Comparison of ENCODE assay signal across 14 mouse cellular contexts in genomic region chr4:119073626-119074025, GRCm38 (mm10). TPM values are rescaled to one million over a fixed set of nuclear protein-coding genes. Genes with fewer than 3 reads are reported as not detected.
DNase-seq lines count a peak whose midpoint lies in the region; ATAC-seq lines count a peak whose summit lies in the region.
"Had no signal": no experiment of that assay in that cellular context is flagged by ENCODE, and none has a peak within 500 bp of the region (broad histone marks: within the 10 kb centered on the region; RNA-seq: fewer than 3 reads in every experiment).

No protein-coding gene starts in this region.

- H3K4me3 ChIP-seq in forebrain, embryonic 11.5 days (ENCODE audit: low read depth, low read length) = no peak overlapping the region
- H3K4me3 ChIP-seq in forebrain, embryonic 13.5 days = no peak overlapping the region
- no peak overlapping the region for H3K4me3 ChIP-seq in lung, embryonic 15.5 days
- no peak overlapping the region for H3K4me3 ChIP-seq in embryonic facial prominence, embryonic 12.5 days

- peak overlapping the region; percentile 71; the same call in 1 of the 2 replicates for H3K27ac ChIP-seq in forebrain, embryonic 11.5 days (ENCODE audit: low read depth, low read length)
- H3K27ac ChIP-seq in forebrain, embryonic 13.5 days = no peak overlapping the region
- H3K27ac ChIP-seq in lung, embryonic 15.5 days = peak overlapping the region; percentile 89
- peak overlapping the region; percentile 70; the same call in 1 of the 2 replicates for H3K27ac ChIP-seq in embryonic facial prominence, embryonic 12.5 days
- H3K27ac ChIP-seq: hindbrain, embryonic 15.5 days had no signal

- no peaks in the 10 kb centered on the region for H3K27me3 ChIP-seq in forebrain, embryonic 11.5 days (ENCODE audit: control insufficient read depth, insufficient read depth, low read length)
- peaks cover 16% of the 10 kb centered on the region; the same call in 1 of the 2 replicates for H3K27me3 ChIP-seq in forebrain, embryonic 13.5 days
- peaks cover 18% of the 10 kb centered on the region; the same call in 1 of the 2 replicates for H3K27me3 ChIP-seq in lung, embryonic 15.5 days
- peaks cover 24% of the 10 kb centered on the region for H3K27me3 ChIP-seq in embryonic facial prominence, embryonic 12.5 days

- no peak overlapping the region; the same call in 1 of the 2 replicates for H3K9ac ChIP-seq in forebrain, embryonic 11.5 days (ENCODE audit: low read length)
- H3K9ac ChIP-seq in forebrain, embryonic 13.5 days = no peak overlapping the region
- no peak overlapping the region for H3K9ac ChIP-seq in lung, embryonic 15.5 days
- no peak overlapping the region for H3K9ac ChIP-seq in embryonic facial prominence, embryonic 12.5 days
- H3K9ac ChIP-seq: hindbrain, embryonic 15.5 days had no signal

- no peak for DNase-seq in forebrain, embryonic 11.5 days (ENCODE audit: low spot score)
- no peak for DNase-seq in lung, postnatal 36 days
- peak; percentile 83 for DNase-seq in retina, embryonic 14.5 days (ENCODE audit: low spot score)
- no peak for DNase-seq in Muller cell, postnatal 12 days (ENCODE audit: inconsistent ontology term)
- no peak for DNase-seq in frontal cortex, postnatal 25 days (ENCODE audit: low spot score in 2 of 2)
- DNase-seq: cerebellum, postnatal 10 days; kidney, postnatal 36 days; lung, adult 2 months; thymus, postnatal 25 days had no signal

- H3K9me3 ChIP-seq in forebrain, embryonic 11.5 days (ENCODE audit: control insufficient read depth, low read length) = no peaks in the 10 kb centered on the region
- H3K9me3 ChIP-seq in forebrain, embryonic 13.5 days (replicated peaks) = no peaks in the 10 kb centered on the region
- H3K9me3 ChIP-seq in lung, embryonic 15.5 days = no peaks in the 10 kb centered on the region
- no peaks in the 10 kb centered on the region for H3K9me3 ChIP-seq in embryonic facial prominence, embryonic 12.5 days
- H3K9me3 ChIP-seq: heart, embryonic 13.5 days; hindbrain, embryonic 15.5 days had no signal

- peaks cover 24% of the 10 kb centered on the region for H3K4me1 ChIP-seq in forebrain, embryonic 11.5 days (replicated peaks; ENCODE audit: control insufficient read depth, insufficient read depth, low read length)
- H3K4me1 ChIP-seq in forebrain, embryonic 13.5 days = peaks cover 38% of the 10 kb centered on the region
- peaks cover 39% of the 10 kb centered on the region for H3K4me1 ChIP-seq in lung, embryonic 15.5 days
- H3K4me1 ChIP-seq in embryonic facial prominence, embryonic 12.5 days = peaks cover 32% of the 10 kb centered on the region

- ATAC-seq in forebrain, embryonic 11.5 days (replicated peaks; ENCODE audit: low FRiP score) = no peak; the same call in 1 of the 2 replicates
- no peak for ATAC-seq in forebrain, embryonic 13.5 days
- no peak for ATAC-seq in lung, embryonic 15.5 days (ENCODE audit: borderline replicate concordance, extremely low read depth, low FRiP score, low TSS enrichment)
- no peak for ATAC-seq in embryonic facial prominence, embryonic 12.5 days (ENCODE audit: insufficient number of reproducible peaks, insufficient read depth, low FRiP score, low TSS enrichment)

- WGBS in forebrain, embryonic 11.5 days = 25% methylated on average over 2 of the region's 2 CpGs
- 25% methylated on average over 2 of the region's 2 CpGs for WGBS in forebrain, embryonic 13.5 days
- WGBS in lung, embryonic 15.5 days = 42% methylated on average over 2 of the region's 2 CpGs
- 30% methylated on average over 2 of the region's 2 CpGs for WGBS in embryonic facial prominence, embryonic 12.5 days

- no peak overlapping the region for H3K4me2 ChIP-seq in forebrain, embryonic 11.5 days (ENCODE audit: low read depth, low read length, severe bottlenecking)
- H3K4me2 ChIP-seq in forebrain, embryonic 13.5 days = no peak overlapping the region
- no peak overlapping the region for H3K4me2 ChIP-seq in lung, embryonic 15.5 days
- peak overlapping the region; percentile 50; the same call in 1 of the 2 replicates for H3K4me2 ChIP-seq in embryonic facial prominence, embryonic 12.5 days (replicated peaks)

- no peaks in the 10 kb centered on the region for H3K36me3 ChIP-seq in forebrain, embryonic 11.5 days (ENCODE audit: control insufficient read depth, insufficient read depth, low read length)
- no peaks in the 10 kb centered on the region for H3K36me3 ChIP-seq in forebrain, embryonic 13.5 days (ENCODE audit: poor library complexity, severe bottlenecking)
- H3K36me3 ChIP-seq in lung, embryonic 15.5 days = no peaks in the 10 kb centered on the region
- H3K36me3 ChIP-seq in embryonic facial prominence, embryonic 12.5 days = no peaks in the 10 kb centered on the region
- H3K36me3 ChIP-seq: heart, embryonic 13.5 days; hindbrain, embryonic 15.5 days had no signal

RNA-seq across cellular contexts. Expression of gene Slc2a1, which starts 34.9 kb away (rescaled TPM):
- 171 and 181 TPM in 2 replicates for polyA plus RNA-seq in forebrain, embryonic 11.5 days (2014; fragmentation: Nextera tagmentation; extraction: Ambion mirVana)
- 95.4 and 96.2 TPM in 2 replicates for polyA plus RNA-seq in forebrain, embryonic 13.5 days (2015; fragmentation: Nextera tagmentation; extraction: Ambion mirVana)
- polyA plus RNA-seq in lung, embryonic 15.5 days (2015; fragmentation: Nextera tagmentation; extraction: Ambion mirVana) = 83.6 and 87.2 TPM in 2 replicates
- 109 and 111 TPM in 2 replicates for polyA plus RNA-seq in embryonic facial prominence, embryonic 12.5 days (2016; fragmentation: Nextera tagmentation; extraction: Ambion mirVana)
